Mouse (Mus musculus) ES-E14 (cell line): ENCODE data around the gene Lpp.

ENCODE experiments used
- CHD2 ChIP-seq: IDR thresholded peaks from 2 replicates; pipeline ENCODE4 v1.6.1; 2014; ENCODE audit warnings: mild to moderate bottlenecking, low read depth, low read length, inconsistent platforms
- HCFC1 ChIP-seq: IDR thresholded peaks from 2 replicates; pipeline ENCODE4 v1.6.1; 2012; ENCODE audit warnings: low read length, inconsistent platforms, borderline replicate concordance; ENCODE audit not compliant: insufficient read depth
- MAFK ChIP-seq: IDR thresholded peaks from 2 replicates; pipeline ENCODE4 v1.6.1; 2014; ENCODE audit warnings: mild to moderate bottlenecking, low read depth, low read length, inconsistent platforms; ENCODE audit not compliant: insufficient read depth

DNA sequence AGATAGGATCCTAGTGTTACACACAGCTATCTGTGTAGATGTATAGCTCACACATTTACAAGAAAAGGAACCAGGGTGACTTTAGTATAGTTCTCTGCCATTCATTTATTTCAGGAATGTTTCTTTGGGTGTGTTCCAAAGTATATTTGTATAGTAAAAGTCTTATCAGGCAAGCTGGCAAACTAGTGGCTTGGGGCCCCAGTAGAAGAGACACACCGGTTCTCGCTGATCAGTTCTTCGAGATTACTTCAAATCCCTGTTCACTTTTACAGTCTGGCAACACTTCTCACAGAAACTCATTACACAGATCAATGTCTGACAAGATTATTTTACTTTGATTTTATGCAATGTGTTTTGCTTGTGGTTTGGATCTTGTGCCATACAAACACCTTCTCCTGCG is 408.0 kb downstream of the Lpp start:
- no peak for TF ChIP-seq HCFC1
- TF ChIP-seq MAFK: no peak
- TF ChIP-seq CHD2: no peak
